Mouse (Mus musculus) megakaryocyte, adult 5-6 weeks (primary cell): ENCODE measurements around the gene Shisal1. TPM values are rescaled to one million over a fixed set of nuclear protein-coding genes. Genes with fewer than 3 reads are reported as not detected.

Source experiments
- ATAC-seq: 2 replicates; pipeline ENCODE4 v1.8.0; 2016; ENCODE audit warnings: mild to moderate bottlenecking, inconsistent platforms; ENCODE audit not compliant: poor library complexity, severe bottlenecking
- total RNA-seq, 2 experiments: library from RNA; stranded (forward) in 1 of 2; stranded (reverse) in 1 of 2; fragments of 153-499, 151-499 nt in 1 of 2; fragments of 221-1000, 200-1000 nt in 1 of 2; gene quantifications; 2 replicates each; pipeline versions ENCODE4 v1.2.3 to v1.2.4; 2015 to 2017

Shisal1 gene
- total RNA-seq (2015) (not detected in 2 replicates), total RNA-seq (2017) (not detected in 2 replicates)

- ATAC-seq = no peak
Measured at GRCm38 (mm10) chr15:84446997-84447396, at the start of gene Shisal1. TSS of gene Shisal1 (minus strand) at chr15:84447097.

GRCm38 (mm10) chr15:84490486-84490885, 43.6 kb upstream of the Shisal1 start:
- no peak for ATAC-seq

DNA sequence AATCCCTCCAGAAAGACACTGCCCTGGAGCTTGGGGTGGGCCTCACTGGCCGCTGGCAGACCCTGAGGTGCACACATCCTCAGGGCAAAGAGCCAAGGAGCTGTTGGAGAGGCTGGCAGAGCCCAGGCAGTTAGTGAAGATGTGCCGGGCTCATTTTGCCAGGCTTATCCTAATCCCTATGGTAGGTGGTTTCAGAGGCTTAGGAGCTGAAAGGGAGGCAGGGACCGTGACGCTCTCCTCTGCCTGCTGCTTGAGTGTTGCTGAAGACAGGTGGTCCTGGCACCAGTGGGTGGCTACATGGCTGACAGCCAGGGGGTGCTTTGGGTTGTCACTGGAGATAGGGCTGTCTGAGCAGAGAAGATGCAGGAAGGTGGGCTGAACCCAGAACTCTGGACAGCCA, 37.4 kb upstream of the Shisal1 start:
- no peak for ATAC-seq

DNA sequence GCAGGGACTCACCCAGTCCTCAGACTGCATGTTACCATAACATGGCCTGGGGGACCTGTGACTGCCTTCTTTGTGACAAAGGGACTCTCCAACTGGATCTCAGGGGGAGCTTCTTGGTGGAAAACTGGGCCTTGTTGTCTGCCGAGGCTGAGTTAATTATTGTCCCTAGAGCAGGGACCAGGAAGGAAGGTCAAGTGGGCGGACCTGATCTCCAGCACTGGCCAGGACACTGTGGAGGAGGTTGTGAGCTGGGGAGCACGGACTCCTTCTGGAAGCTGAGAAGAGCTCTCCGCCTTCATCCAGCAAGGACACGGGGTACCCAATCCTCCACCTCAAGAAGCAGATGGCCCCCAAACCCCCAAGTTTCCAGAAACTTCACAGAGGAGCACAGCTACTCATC, 36.7 kb upstream of the Shisal1 start:
- no peak for ATAC-seq

DNA sequence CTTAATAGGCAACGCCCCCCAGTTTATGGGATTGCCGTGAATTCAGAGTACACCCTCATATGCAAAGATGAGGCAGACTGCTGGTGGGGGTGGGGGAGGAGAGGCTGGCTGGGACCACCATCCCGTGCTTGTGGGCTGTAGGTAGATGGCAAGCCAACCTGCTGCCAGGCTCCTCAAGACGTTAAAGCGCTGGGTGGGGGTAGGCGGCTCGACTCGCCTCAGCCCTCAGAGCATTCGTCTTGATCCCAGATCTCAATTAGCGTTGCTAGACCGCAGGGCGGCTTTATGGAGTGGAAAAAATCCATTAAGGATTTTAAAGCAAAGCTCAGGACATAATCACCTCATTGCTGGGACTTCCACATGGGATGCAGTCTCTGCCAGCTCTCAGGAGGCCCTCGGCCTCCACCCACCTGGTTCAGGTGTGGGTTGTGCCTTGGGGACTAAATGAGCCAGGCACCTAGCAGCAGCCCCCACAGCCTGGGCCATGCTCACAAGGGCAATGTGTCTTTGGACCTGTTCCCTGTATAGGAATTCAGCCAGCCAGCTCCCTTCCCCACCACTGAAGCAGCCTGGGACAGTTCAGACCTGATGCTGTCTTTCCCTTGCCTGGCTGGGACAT, 34.5 kb upstream of the Shisal1 start:
- no peak for ATAC-seq

- ATAC-seq = no peak
Measured at GRCm38 (mm10) chr15:84469391-84469790, 22.5 kb upstream of the Shisal1 start.

DNA sequence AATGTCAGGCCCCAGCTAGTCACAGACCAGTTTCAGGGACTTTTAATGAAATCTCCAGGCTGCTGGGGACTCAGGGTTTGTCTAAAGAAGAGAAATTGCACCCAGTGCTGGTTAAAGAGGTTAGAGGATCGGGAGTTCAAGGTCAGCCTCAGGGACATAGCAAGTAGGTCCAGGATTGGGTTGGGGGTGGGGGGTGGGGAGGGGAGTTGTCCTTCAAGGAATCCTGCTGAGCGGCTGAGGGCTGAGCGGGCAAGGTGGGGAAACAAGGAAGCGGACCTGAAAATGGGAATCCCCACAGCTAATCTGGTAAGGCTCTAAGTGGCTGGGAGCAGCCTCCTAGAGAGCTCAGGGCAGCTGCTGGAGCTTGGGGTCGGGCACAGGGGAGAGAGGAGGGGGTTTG, 20.9 kb upstream of the Shisal1 start:
- no peak for ATAC-seq

GRCm38 (mm10) chr15:84466458-84467267, 19.8 kb upstream of the Shisal1 start:
- ATAC-seq = peak; percentile 85

DNA sequence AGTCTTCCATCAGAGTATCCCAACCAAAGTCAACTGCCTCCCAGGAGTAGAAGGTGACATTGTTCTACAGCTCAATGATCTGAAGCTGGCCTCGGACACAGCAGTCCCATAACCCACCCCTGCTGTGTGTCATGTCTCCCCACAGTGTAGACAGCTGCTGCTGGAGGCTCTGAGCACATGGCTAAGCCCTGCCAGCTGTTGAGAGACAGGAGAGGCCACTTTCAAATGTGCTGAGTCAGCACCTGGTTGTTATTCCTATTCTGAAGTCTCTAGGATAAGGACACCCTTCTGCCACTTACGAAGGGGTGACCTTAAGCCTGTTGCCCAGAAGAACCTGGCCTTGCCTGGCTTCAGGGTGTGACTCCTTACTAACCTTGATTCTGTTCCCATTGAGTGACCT, 14.5 kb upstream of the Shisal1 start:
- no peak for ATAC-seq

DNA sequence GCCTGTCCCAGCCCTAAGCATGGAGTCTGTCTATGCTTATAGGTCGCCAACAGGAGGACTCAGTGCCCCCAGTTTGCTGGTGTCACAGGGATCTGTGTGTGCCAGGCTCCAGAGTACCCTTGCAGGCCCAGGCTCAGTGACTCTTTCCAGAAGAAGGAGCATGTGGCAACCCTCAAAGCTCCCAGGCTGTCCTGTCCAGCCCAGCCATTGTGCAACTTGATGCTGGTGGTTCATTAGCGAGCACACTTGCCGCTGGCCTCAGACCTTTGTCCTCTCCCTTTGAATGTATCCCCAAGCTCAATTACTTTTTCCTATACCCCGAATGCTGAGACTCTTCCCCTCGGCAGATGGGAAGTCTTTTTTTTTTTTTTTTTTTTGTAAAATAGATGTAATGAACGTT, 12.1 kb upstream of the Shisal1 start:
- no peak for ATAC-seq

DNA sequence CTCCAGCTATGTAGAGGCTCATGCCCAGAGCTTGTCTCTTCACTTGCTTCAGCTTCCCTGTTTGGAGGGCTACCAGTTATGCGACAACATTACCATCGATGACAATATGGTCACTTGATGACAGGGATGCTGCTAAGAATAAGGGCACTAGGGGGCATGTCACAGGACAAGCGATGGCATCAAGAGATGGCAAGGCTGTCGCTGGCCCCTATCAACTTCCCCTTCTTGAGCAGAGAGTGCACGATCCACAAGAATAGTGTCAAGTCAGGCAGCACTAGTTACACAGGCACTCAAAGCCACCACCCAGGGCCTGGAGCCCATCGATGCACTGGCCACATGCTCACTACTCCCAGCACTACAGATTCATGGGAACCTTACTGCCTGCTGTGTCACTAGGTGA, 8.4 kb upstream of the Shisal1 start:
- peak; percentile 48; the same call in 1 of the 2 replicates for ATAC-seq

DNA sequence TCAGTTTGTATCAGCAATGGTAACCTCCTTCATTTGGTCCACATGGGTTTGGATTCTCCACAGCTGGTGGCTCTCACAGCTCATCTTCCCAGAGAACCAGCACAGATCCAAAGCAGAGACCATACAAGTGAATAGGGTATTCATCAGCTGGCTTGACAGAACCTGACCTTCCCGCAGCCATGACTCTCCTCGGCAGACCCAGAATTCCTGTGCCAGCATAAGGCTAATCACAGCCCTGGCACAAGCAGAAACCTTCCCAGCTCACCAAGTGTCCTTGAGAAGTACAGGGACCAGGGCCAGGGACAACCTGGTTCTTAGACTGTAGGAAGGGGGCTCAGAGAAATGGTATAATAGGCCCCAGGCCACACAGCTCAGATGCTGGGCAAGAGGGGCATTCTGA, 6.2 kb upstream of the Shisal1 start:
- no peak for ATAC-seq

- peak; percentile 64 for ATAC-seq
Measured at GRCm38 (mm10) chr15:84450441-84451183, 3.7 kb upstream of the Shisal1 start.

DNA sequence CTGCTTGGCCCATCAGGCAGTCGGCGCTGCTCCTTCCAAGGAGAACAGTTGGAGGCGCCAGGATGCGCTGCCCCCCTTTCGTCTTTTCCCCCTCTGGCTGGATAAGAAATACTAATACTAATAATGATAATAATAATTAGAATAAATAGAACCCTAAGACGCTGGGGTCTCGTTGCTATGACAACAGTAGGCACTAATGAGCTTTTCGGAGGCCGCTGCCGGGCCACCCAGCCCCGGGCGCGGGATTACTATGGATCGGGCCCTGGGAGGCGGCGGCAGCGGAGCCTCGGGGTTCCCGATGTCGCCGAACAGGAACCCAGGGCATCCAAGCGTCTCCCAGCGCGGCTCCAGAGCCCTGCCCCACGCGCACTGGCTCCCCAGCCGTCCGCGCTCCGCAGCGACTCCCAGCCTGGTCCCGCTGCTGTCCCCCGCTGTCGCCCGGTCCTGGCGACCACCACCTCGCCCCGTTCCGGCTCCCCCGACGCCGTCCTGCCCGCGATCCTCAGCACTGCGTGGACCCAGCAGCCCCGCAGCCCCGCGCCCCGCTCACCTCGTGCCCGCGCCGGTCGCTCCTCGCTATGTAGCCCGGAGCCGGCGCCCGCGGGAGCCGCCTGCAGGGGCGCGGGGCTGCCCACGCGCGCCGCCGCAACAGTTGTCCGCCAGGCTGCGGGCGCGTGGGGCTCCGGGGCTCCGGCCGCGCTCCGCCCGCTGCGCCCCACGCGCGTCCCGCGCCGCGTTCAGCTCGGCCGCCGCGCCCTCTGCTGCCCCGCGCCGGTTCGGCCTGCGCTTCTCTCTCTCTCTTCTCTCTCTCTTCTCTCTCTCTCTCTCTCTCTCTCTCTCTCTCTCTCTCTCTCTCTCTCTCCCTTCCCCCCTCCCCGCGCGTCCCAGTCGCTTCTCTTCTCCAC, 833 bp downstream of the Shisal1 start:
- no peak for ATAC-seq

DNA sequence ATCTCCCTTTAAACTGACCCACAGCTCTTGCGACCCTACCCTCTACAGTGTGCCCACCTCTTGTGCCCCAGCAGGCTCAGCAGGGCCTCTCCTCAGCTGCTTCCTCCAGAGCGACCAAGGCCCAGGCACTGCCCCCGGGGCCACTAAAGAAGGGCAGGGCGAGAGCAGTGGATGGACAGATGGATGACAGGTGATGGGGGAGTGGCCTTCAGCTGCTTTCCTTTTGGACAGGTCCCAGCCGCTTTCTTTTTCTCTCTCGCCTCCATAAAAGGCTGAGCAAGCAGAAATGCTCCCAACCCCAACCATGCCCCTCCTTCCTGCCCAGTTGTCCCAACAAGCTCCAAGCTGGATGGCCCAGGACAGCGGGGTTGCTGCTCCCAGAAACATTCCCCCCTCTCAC, 2.7 kb downstream of the Shisal1 start:
- no peak for ATAC-seq

GRCm38 (mm10) chr15:84443631-84444030, 3.3 kb downstream of the Shisal1 start:
- ATAC-seq = no peak

GRCm38 (mm10) chr15:84441682-84442315, 5.1 kb downstream of the Shisal1 start:
- ATAC-seq = no peak

GRCm38 (mm10) chr15:84440820-84441219, 6.1 kb downstream of the Shisal1 start:
- no peak for ATAC-seq

DNA sequence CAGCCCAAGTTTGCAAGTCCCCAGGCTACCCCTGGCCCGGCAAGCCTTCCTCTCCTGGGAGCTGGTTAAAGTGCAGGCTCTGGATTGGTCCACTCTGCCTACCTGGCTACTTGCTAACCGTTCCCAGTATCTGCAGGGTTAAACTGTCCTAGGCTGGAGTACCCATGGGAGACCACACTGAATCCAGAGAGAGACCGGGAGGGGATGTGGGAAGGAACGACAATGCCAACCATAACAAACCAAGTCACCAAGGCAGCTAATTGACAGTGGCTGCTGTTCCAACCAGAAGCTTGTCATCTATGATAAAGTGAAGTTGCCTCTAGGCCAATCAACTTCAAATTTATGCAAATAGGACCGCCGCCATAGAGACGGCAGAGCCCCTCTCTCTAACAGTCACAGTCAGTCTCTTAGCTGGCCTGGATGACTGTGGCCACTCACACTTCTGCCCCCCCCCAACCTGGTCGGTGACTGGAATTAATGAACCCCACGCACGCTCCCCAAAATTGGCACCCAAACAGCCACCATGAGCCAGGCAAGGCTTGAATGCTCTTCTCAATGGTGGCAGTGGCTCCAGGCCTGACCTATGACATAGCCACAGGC, 13.2 kb downstream of the Shisal1 start:
- ATAC-seq = no peak

- no peak for ATAC-seq
Measured at GRCm38 (mm10) chr15:84430482-84430881, 16.4 kb downstream of the Shisal1 start.
